In genomic region chr3:35102715-35103591, GRCm38 (mm10) we compare ENCODE assay signal across 8 mouse cellular contexts.
A peak's percentile ranks its signal among the peaks of the same experiment; 100 is the strongest.
DNase-seq lines count a peak whose midpoint lies in the region; ATAC-seq and TF ChIP-seq lines count a peak whose summit lies in the region.

No protein-coding gene starts in this region.

- no peak for DNase-seq in testis, postnatal 14 days (ENCODE audit: low spot score)
- DNase-seq in cerebellum, adult 9-11 months: peak; percentile 21
- DNase-seq in frontal cortex, adult 2 months (ENCODE audit: extremely low spot score in 1 of 2, low spot score in 1 of 2): peak; percentile 31 to 89
- DNase-seq in kidney, adult 9 months: peak; percentile 49
- peak; percentile 77 for DNase-seq in limb, embryonic 11.5 days (ENCODE audit: low spot score)
- DNase-seq in T-cell, adult 2 months (ENCODE audit: low spot score): no peak

- TF ChIP-seq CTCF in testis, adult 2 months (IDR thresholded peaks at IDR 0.05; ENCODE audit: control insufficient read depth, insufficient read depth, insufficient replicate concordance, low read depth, low read length): peak; percentile 47; the same call in 1 of the 2 replicates

- H3K4me1 ChIP-seq in testis, adult 2 months (ENCODE audit: control insufficient read depth, insufficient read depth, low read length): no peaks in the 10 kb centered on the region
- no peaks in the 10 kb centered on the region for H3K4me1 ChIP-seq in limb, embryonic 11.5 days (ENCODE audit: control insufficient read depth, insufficient read depth, low read length)
- H3K4me1 ChIP-seq in neural tube, embryonic 15.5 days: peaks cover 13% of the 10 kb centered on the region

- no peak overlapping the region; the same call in 1 of the 2 replicates for H3K9ac ChIP-seq in limb, embryonic 11.5 days (ENCODE audit: low read length)
- no peak overlapping the region for H3K9ac ChIP-seq in neural tube, embryonic 15.5 days (replicated peaks)

- H3K4me2 ChIP-seq in limb, embryonic 11.5 days (ENCODE audit: low read depth, severe bottlenecking): no peak overlapping the region
- no peak overlapping the region for H3K4me2 ChIP-seq in neural tube, embryonic 15.5 days

- H3K27ac ChIP-seq in testis, adult 2 months (ENCODE audit: control insufficient read depth, insufficient read depth, low read depth, low read length): no peak overlapping the region
- H3K27ac ChIP-seq in limb, embryonic 11.5 days (replicated peaks; ENCODE audit: low read depth, low read length): no peak overlapping the region
- H3K27ac ChIP-seq in neural tube, embryonic 15.5 days (replicated peaks): peak overlapping the region; percentile 10; the same call in 1 of the 2 replicates

- no peaks in the 10 kb centered on the region for H3K36me3 ChIP-seq in testis, adult 2 months (ENCODE audit: control insufficient read depth, insufficient read depth, low read length)
- no peaks in the 10 kb centered on the region for H3K36me3 ChIP-seq in limb, embryonic 11.5 days (ENCODE audit: control insufficient read depth, insufficient read depth, low read length)
- H3K36me3 ChIP-seq in neural tube, embryonic 15.5 days: no peaks in the 10 kb centered on the region

- H3K9me3 ChIP-seq in limb, embryonic 11.5 days (ENCODE audit: control insufficient read depth, low read length): no peaks in the 10 kb centered on the region
- H3K9me3 ChIP-seq in neural tube, embryonic 15.5 days (replicated peaks): no peaks in the 10 kb centered on the region

- ATAC-seq in limb, embryonic 11.5 days (ENCODE audit: insufficient number of reproducible peaks, low FRiP score, low TSS enrichment, low read depth): no peak
- ATAC-seq in neural tube, embryonic 15.5 days (ENCODE audit: low FRiP score): peak; percentile 80

- H3K27me3 ChIP-seq in testis, adult 2 months (ENCODE audit: control insufficient read depth, insufficient read depth, low read length): no peaks in the 10 kb centered on the region
- no peaks in the 10 kb centered on the region for H3K27me3 ChIP-seq in limb, embryonic 11.5 days (ENCODE audit: control insufficient read depth, insufficient read depth, low read length)
- peaks cover 18% of the 10 kb centered on the region; the same call in 1 of the 2 replicates for H3K27me3 ChIP-seq in neural tube, embryonic 15.5 days (replicated peaks)

- WGBS in limb, embryonic 11.5 days: 55% methylated on average over 13 of the region's 13 CpGs
- WGBS in neural tube, embryonic 15.5 days: 27% methylated on average over 13 of the region's 13 CpGs

- no peak overlapping the region for H3K4me3 ChIP-seq in testis, adult 2 months (ENCODE audit: control insufficient read depth, low read depth, low read length)
- H3K4me3 ChIP-seq in limb, embryonic 11.5 days (ENCODE audit: low read depth, low read length): no peak overlapping the region
- H3K4me3 ChIP-seq in neural tube, embryonic 15.5 days (replicated peaks): no peak overlapping the region

- TF ChIP-seq POLR2A in testis, adult 2 months (IDR thresholded peaks at IDR 0.05; ENCODE audit: control insufficient read depth, low read depth, low read length): no peak

Comparison
In these comparisons a context has a peak if more than half of its experiments do, and no peak if none do; other contexts are left out.
1. DNase-seq: peak in cerebellum, adult 9-11 months (single experiment), frontal cortex, adult 2 months (2 of 2), kidney, adult 9 months (single experiment) and limb, embryonic 11.5 days (single experiment); none in testis, postnatal 14 days (single experiment) and T-cell, adult 2 months (single experiment).